Mouse (Mus musculus) intestine, postnatal 0 days (tissue): ENCODE data around the gene Neurod2. TPM values are rescaled to one million over a fixed set of nuclear protein-coding genes. Genes with fewer than 3 reads are reported as not detected.

Source experiments
- ATAC-seq: fragments of 200-750 bp; cut with Nextera tagmentation; 2 replicates; pipeline ENCODE4 v1.8.0; 2017; ENCODE audit warnings: mild to moderate bottlenecking, moderate TSS enrichment, moderate library complexity
- H3K27ac ChIP-seq: fragments of 300-500 bp; sonication (generic); 2 replicates; pipeline ENCODE4 v1.5.1; 2014; ENCODE audit warnings: mild to moderate bottlenecking, low read depth, low read length, moderate library complexity
- H3K27me3 ChIP-seq: fragments of 300-500 bp; sonication (generic); replicated peaks from 2 replicates; pipeline ENCODE4 v1.6.1; 2014; ENCODE audit warnings: low read length, mixed read lengths; ENCODE audit not compliant: control insufficient read depth, insufficient read depth
- H3K36me3 ChIP-seq: fragments of 300-500 bp; sonication (generic); 2 replicates; pipeline ENCODE4 v1.6.1; 2014; ENCODE audit warnings: mild to moderate bottlenecking, moderate library complexity; ENCODE audit not compliant: control insufficient read depth, insufficient read depth
- H3K4me1 ChIP-seq: fragments of 300-500 bp; sonication (generic); replicated peaks from 2 replicates; pipeline ENCODE4 v1.6.1; 2014; ENCODE audit warnings: antibody characterized with exemption, low read length, mixed read lengths; ENCODE audit not compliant: control insufficient read depth, insufficient read depth
- H3K4me2 ChIP-seq: fragments of 300-500 bp; sonication (generic); replicated peaks from 2 replicates; pipeline ENCODE4 v1.6.1; 2014; ENCODE audit warnings: low read depth, mild to moderate bottlenecking, moderate library complexity
- H3K4me3 ChIP-seq: fragments of 300-500 bp; sonication (generic); 2 replicates; pipeline ENCODE4 v1.5.1; 2014; ENCODE audit warnings: low read depth, low read length
- H3K9ac ChIP-seq: fragments of 300-500 bp; sonication (generic); 2 replicates; pipeline ENCODE4 v1.6.1; 2014; ENCODE audit warnings: mild to moderate bottlenecking, low read depth, low read length
- H3K9me3 ChIP-seq: fragments of 300-500 bp; sonication (generic); 2 replicates; pipeline ENCODE4 v1.6.1; 2016; ENCODE audit warnings: mixed run types; ENCODE audit not compliant: control insufficient read depth
- CTCF ChIP-seq: sonication (generic); IDR thresholded peaks from 2 replicates; pipeline ENCODE4 v1.5.1; 2016; ENCODE audit warnings: low read depth, mild to moderate bottlenecking, control low read depth, antibody characterized with exemption, moderate library complexity
- WGBS: fragments of 180-500 bp; shearing (Covaris S2); extraction: QIAGEN DNeasy Blood & Tissue Kit; methylation state at CpG from one replicate; pipeline ENCODE4 v1.1.7; 2014; 5-methylcytosine and 5-hydroxymethylcytosine counted together
- polyA plus RNA-seq: library from polyadenylated mRNA; unstranded; fragments of >200 nt; fragmentation: Nextera tagmentation; extraction: Ambion mirVana; gene quantifications from 2 replicates; pipeline ENCODE4 v1.2.1, GENCODE M21; 2015

The Neurod2 gene
- polyA plus RNA-seq, 1 experiment from 2014 or later, result not detected

DNA sequence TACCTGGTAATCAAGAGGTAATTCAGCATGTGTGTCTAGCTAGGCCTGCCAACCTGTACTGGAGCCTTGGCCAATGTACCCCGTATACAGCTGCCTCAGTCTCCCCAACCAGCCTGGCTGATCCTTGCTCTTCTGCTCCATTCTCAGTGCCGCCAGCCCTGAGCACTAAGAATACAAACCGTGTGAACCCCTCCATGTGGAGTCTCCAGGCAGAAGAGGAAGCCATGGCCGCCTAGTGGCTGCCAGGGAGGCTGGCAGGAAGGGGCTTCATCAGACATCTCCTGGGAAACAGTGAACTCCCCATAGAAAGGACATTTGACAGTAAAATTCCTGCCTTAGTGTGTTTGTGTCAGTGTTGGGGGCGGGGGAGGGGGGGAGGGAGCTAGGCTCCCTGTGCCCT, 33.2 kb downstream of the Neurod2 start:
- peak; percentile 71 for TF ChIP-seq CTCF
- H3K27me3 ChIP-seq, result 0 out of 2 replicates have a peak, but pooled peaks cover 2% of the 10 kb centered on the region
- H3K4me3 ChIP-seq, result no peak overlapping the region
- no peaks in the 10 kb centered on the region for H3K4me1 ChIP-seq
- ATAC-seq, result no peak
- 27% methylated on average over 5 of the region's 5 CpGs for WGBS
- no peak overlapping the region for H3K27ac ChIP-seq
- H3K36me3 ChIP-seq, result no peaks in the 10 kb centered on the region
- no peak overlapping the region for H3K9ac ChIP-seq
- no peak overlapping the region for H3K4me2 ChIP-seq
- no peaks in the 10 kb centered on the region for H3K9me3 ChIP-seq

DNA sequence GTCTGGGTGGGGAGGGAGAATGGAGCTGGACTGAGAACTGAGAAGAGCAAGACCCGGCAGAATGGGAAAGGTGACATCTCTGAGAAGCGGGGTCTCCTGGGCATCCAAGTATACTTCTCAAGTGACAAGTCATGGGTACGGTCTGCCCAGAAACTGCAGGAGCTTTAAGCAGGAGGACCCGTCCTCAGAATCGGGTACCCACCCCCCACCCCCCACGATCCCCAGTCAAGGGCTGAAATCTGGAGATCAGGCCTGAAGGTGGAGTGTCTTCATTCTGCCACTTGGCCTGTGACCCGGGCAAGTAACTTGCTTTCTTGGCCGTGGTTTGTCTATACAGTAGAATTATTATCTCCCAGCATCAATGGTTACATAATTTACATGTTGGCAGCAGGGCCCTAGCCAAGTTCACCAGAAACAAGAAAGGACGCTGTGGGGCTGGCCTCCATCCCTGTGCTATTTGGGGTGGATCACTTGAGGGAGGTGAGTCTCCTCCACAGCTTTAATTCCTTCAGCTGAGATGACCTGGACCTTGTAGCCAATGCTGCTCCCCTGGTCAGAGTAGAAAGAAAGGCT, 34.3 kb downstream of the Neurod2 start:
- no peaks in the 10 kb centered on the region for H3K9me3 ChIP-seq
- WGBS, result 18% methylated on average over 9 of the region's 9 CpGs
- no peaks in the 10 kb centered on the region for H3K4me1 ChIP-seq
- peak overlapping the region; percentile 50; the same call in 1 of the 2 replicates for H3K9ac ChIP-seq
- ATAC-seq, result no peak
- no peak overlapping the region for H3K27ac ChIP-seq
- H3K4me2 ChIP-seq, result peak overlapping the region; percentile 94
- no peaks in the 10 kb centered on the region for H3K36me3 ChIP-seq
- H3K4me3 ChIP-seq, result peak overlapping the region; percentile 67
- H3K27me3 ChIP-seq, result 0 out of 2 replicates have a peak, but pooled peaks cover 2% of the 10 kb centered on the region
- no peak for TF ChIP-seq CTCF

DNA sequence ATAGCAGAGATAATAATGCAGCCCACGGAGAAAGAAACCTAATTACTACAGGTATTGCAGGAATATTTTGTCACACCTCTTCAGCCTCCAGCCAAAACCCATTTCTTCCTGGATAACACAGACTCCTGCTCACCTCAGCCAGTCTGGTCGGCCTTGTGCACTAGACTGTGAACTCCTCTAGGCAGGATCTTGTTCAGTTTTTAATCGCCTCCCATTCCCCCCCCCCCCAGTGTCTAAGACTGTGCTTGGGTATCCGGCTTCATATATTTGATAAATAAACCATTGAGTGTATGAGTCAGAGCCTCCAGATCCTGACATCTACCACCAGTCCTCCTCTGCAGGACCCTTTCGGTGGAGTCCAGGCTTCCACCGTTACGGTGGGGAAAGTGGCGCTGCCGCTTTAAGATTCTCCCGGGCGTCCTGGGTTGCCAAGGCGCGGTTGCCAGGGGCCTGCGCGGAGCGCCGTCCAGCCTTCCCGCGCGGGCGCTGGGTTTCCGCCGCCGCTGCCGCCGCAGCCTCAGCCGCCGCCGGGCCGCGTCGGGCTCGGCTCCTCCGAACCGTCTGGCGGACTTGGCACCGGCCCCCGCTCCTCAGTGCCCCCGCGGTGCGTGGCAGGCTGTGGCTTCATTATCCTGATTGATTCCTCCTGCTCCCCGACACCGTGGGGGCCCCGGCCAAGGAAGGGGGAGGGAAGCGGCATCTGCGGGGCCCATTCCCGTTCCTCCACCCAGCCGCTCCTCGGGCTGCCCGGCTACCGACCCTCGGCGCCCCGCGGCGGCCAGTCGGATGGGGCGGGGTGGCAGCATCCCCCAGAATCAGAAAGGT, 35.0 kb downstream of the Neurod2 start:
- Histone ChIP-seq H3K36me3 (no peaks in the 10 kb centered on the region), H3K4me3 (peak overlapping the region; percentile 67), H3K9me3 (no peaks in the 10 kb centered on the region), H3K4me1 (no peaks in the 10 kb centered on the region), H3K9ac (peak overlapping the region; percentile 50), H3K27me3 (0 out of 2 replicates have a peak, but pooled peaks cover 2% of the 10 kb centered on the region), H3K27ac (no peak overlapping the region), H3K4me2 (peak overlapping the region; percentile 94)
- 2% methylated on average over 55 of the region's 58 CpGs for WGBS
- TF ChIP-seq CTCF, result 0 out of 2 replicates have a peak, but pooled peaks have one; percentile 1
- ATAC-seq, result peak; percentile 34; the same call in 1 of the 2 replicates

DNA sequence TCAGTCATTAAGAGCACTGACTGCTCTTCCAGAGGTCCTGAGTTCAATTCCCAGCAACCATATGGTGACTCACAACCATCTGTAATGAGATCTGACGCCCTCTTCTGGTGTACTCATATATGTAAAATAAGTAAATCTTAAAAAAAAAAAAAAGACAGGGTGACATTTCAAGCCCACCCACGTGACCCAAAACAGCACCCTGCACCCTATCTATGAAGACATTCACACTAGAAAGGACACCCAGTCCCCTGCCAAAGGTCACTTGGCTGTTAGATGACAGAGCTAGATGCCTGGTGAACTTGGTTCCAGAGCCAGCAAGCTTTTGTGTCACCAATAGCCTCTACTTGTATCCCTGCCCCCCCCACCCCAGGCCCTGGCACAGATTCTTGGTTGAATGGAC, 36.4 kb downstream of the Neurod2 start:
- Histone ChIP-seq H3K4me2 (no peak overlapping the region), H3K9ac (no peak overlapping the region), H3K4me1 (no peaks in the 10 kb centered on the region), H3K27me3 (0 out of 2 replicates have a peak, but pooled peaks cover 2% of the 10 kb centered on the region), H3K36me3 (no peaks in the 10 kb centered on the region), H3K4me3 (no peak overlapping the region), H3K9me3 (no peaks in the 10 kb centered on the region), H3K27ac (no peak overlapping the region)
- no peak for ATAC-seq
- WGBS, result 28% methylated on average over 2 of the region's 2 CpGs
- no peak for TF ChIP-seq CTCF

DNA sequence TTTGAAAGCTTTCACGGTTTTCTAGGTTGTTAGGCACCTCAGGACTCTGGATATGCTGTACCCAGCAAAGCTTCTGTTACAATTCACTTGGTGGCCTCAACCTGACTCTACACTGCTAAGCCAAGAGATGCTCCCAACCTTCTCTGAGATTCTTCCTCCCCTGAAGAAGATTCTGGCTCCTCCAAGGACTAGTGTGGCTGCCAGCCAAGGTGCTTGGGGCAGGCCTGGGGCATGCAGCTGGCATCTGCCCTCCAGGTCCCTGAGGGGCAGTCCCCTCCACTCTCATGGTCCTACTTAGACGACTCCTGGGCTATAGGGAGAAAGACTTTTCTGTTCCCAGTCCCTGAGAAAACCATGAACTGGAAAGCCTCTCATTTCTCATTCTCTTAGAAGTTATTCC, 38.5 kb downstream of the Neurod2 start:
- no peaks in the 10 kb centered on the region for H3K9me3 ChIP-seq
- H3K27me3 ChIP-seq, result 0 out of 2 replicates have a peak, but pooled peaks cover 2% of the 10 kb centered on the region
- no peak for ATAC-seq

DNA sequence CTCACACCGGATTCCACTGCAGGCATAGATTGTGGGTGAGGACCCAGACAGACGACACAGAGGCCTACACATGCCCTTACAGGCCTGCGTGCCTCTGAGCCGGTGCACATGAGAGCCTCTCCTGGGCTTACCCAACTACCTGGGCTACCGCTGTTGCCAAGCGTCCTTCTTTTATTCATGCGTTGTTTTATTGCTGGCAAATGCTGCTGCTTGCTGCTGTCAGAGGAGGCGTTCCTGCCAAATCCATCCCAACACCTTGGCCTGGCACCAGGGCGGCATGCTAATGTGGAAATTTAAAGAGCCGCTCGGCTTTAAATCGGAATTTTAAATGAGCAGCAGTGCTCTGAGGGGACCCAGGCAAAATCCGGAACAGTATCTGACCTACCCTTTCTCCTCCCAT, 39.6 kb downstream of the Neurod2 start:
- no peak overlapping the region for H3K27ac ChIP-seq
- no peak for TF ChIP-seq CTCF
- H3K9me3 ChIP-seq, result no peaks in the 10 kb centered on the region
- H3K36me3 ChIP-seq, result no peaks in the 10 kb centered on the region
- 0 out of 2 replicates have a peak, but pooled peaks cover 2% of the 10 kb centered on the region for H3K27me3 ChIP-seq
- no peak for ATAC-seq
- H3K9ac ChIP-seq, result no peak overlapping the region
- no peak overlapping the region for H3K4me3 ChIP-seq
- H3K4me2 ChIP-seq, result no peak overlapping the region
- H3K4me1 ChIP-seq, result no peaks in the 10 kb centered on the region
- 57% methylated on average over 13 of the region's 13 CpGs for WGBS

More for the DNA sequence above, 38.5 kb downstream of the Neurod2 start:
- no peak for TF ChIP-seq CTCF
- 59% methylated on average over 2 of the region's 2 CpGs for WGBS
- H3K9ac ChIP-seq, result no peak overlapping the region
- no peak overlapping the region for H3K4me2 ChIP-seq
- H3K27ac ChIP-seq, result no peak overlapping the region
- H3K36me3 ChIP-seq, result no peaks in the 10 kb centered on the region
- H3K4me3 ChIP-seq, result no peak overlapping the region
- no peaks in the 10 kb centered on the region for H3K4me1 ChIP-seq
